Mouse (Mus musculus) stomach, postnatal 0 days (tissue): ENCODE data around the gene Eif4g1. TPM values are rescaled to one million over a fixed set of nuclear protein-coding genes. Genes with fewer than 3 reads are reported as not detected.

Experiments used
- ATAC-seq: fragments of 200-750 bp; cut with Nextera tagmentation; 2 replicates; pipeline ENCODE4 v1.8.0; 2017; ENCODE audit not compliant: low FRiP score, low TSS enrichment
- DNase-seq: peaks from one replicate; pipeline ENCODE4 v3.0.0-alpha.2; 2016; ENCODE audit warnings: low spot score
- H3K27ac ChIP-seq: fragments of 300-500 bp; sonication (generic); replicated peaks from 2 replicates; pipeline ENCODE4 v1.5.1; 2014; ENCODE audit warnings: mild to moderate bottlenecking, control low read depth
- H3K27me3 ChIP-seq: fragments of 300-500 bp; sonication (generic); 2 replicates; pipeline ENCODE4 v1.6.1; 2014; ENCODE audit warnings: low read length; ENCODE audit not compliant: control insufficient read depth, insufficient read depth
- H3K36me3 ChIP-seq: fragments of 300-500 bp; sonication (generic); 2 replicates; pipeline ENCODE4 v1.6.1; 2014; ENCODE audit warnings: low read length, mixed read lengths; ENCODE audit not compliant: control insufficient read depth, insufficient read depth
- H3K4me1 ChIP-seq: fragments of 300-500 bp; sonication (generic); replicated peaks from 2 replicates; pipeline ENCODE4 v1.6.1; 2014; ENCODE audit warnings: antibody characterized with exemption; ENCODE audit not compliant: control insufficient read depth, insufficient read depth
- H3K4me2 ChIP-seq: fragments of 300-500 bp; sonication (generic); replicated peaks from 2 replicates; pipeline ENCODE4 v1.6.1; 2014; ENCODE audit warnings: low read depth, mild to moderate bottlenecking, control low read depth, moderate library complexity
- H3K4me3 ChIP-seq: fragments of 300-500 bp; sonication (generic); 2 replicates; pipeline ENCODE4 v1.5.1; 2014; ENCODE audit warnings: low read depth, low read length, control low read depth
- H3K9ac ChIP-seq: fragments of 300-500 bp; sonication (generic); 2 replicates; pipeline ENCODE4 v1.6.1; 2014; ENCODE audit warnings: mild to moderate bottlenecking, low read length, control low read depth, mixed read lengths
- H3K9me3 ChIP-seq: fragments of 300-500 bp; sonication (generic); 2 replicates; pipeline ENCODE4 v1.6.1; 2016; ENCODE audit warnings: low read length; ENCODE audit not compliant: control insufficient read depth
- CTCF ChIP-seq: IDR thresholded peaks from 2 replicates; pipeline ENCODE4 v1.5.1; 2016; ENCODE audit warnings: antibody characterized with exemption, low read depth, mild to moderate bottlenecking, moderate library complexity
- EP300 ChIP-seq: optimal IDR thresholded peaks from 2 replicates; pipeline ENCODE3; 2016; ENCODE audit warnings: antibody characterized with exemption
- WGBS: fragments of 180-500 bp; shearing (Covaris S2); extraction: QIAGEN DNeasy Blood & Tissue Kit; methylation state at CpG from one replicate; pipeline ENCODE4 v1.1.7; 2014; 5-methylcytosine and 5-hydroxymethylcytosine counted together
- polyA plus RNA-seq: library from polyadenylated mRNA; unstranded; fragments of >200 nt; fragmentation: Nextera tagmentation; extraction: Ambion mirVana; gene quantifications from 2 replicates; pipeline ENCODE4 v1.2.1, GENCODE M21; 2015

Eif4g1 gene
- polyA plus RNA-seq, 1 experiment from 2014 or later = 86.1 TPM

GRCm38 (mm10) chr16:20733731-20734730 is 65.9 kb downstream of the Eif4g1 start, which contains the start of gene Thpo:
Gene Thpo, minus strand, starts transcription at chr16:20734511.
- Histone ChIP-seq H3K4me3 (peak within 1 kb of the TSS; percentile 62), H3K4me1 (no peaks in the 10 kb centered on the region), H3K27me3 (no peaks in the 10 kb centered on the region), H3K9ac (peak within 1 kb of the TSS; percentile 74), H3K27ac (no peak within 1 kb of the TSS), H3K9me3 (no peaks in the 10 kb centered on the region), H3K36me3 (no peaks in the 10 kb centered on the region), H3K4me2 (peak within 1 kb of the TSS; percentile 98)
- WGBS = 18% methylated on average over 45 of the region's 45 CpGs
- DNase-seq (no peak), ATAC-seq (no peak)
- TF ChIP-seq CTCF (peak; percentile 28), EP300 (no peak)

- H3K27me3 ChIP-seq = no peaks in the 10 kb centered on the region
- H3K9me3 ChIP-seq = no peaks in the 10 kb centered on the region
- no peak overlapping the region for H3K9ac ChIP-seq
- H3K36me3 ChIP-seq = no peaks in the 10 kb centered on the region
- no peaks in the 10 kb centered on the region for H3K4me1 ChIP-seq
- no peak for DNase-seq
- TF ChIP-seq CTCF (no peak), EP300 (no peak)
- no peak overlapping the region for H3K4me3 ChIP-seq
- H3K27ac ChIP-seq = no peak overlapping the region
- ATAC-seq = no peak
- no peak overlapping the region for H3K4me2 ChIP-seq
- WGBS = 75% methylated on average over 4 of the region's 5 CpGs
Observed at GRCm38 (mm10) chr16:20735651-20736050, 67.5 kb downstream of the Eif4g1 start.

- DNase-seq (no peak), ATAC-seq (no peak)
- no peaks in the 10 kb centered on the region for H3K27me3 ChIP-seq
- H3K9ac ChIP-seq = no peak overlapping the region
- 92% methylated on average over 7 of the region's 7 CpGs for WGBS
- H3K27ac ChIP-seq = no peak overlapping the region
- TF ChIP-seq CTCF = no peak
- H3K4me2 ChIP-seq = no peak overlapping the region
- no peaks in the 10 kb centered on the region for H3K4me1 ChIP-seq
- H3K4me3 ChIP-seq = no peak overlapping the region
- H3K9me3 ChIP-seq = no peaks in the 10 kb centered on the region
- H3K36me3 ChIP-seq = no peaks in the 10 kb centered on the region
Observed at GRCm38 (mm10) chr16:20736168-20736567, 68.1 kb downstream of the Eif4g1 start.

GRCm38 (mm10) chr16:20736823-20737222 is 68.7 kb downstream of the Eif4g1 start:
- 87% methylated on average over 5 of the region's 5 CpGs for WGBS
- H3K9me3 ChIP-seq = no peaks in the 10 kb centered on the region
- no peaks in the 10 kb centered on the region for H3K36me3 ChIP-seq
- no peak overlapping the region for H3K27ac ChIP-seq
- DNase-seq (no peak), ATAC-seq (no peak)
- H3K4me3 ChIP-seq = no peak overlapping the region
- TF ChIP-seq EP300 = no peak
- TF ChIP-seq CTCF = no peak
- no peak overlapping the region for H3K9ac ChIP-seq
- H3K27me3 ChIP-seq = no peaks in the 10 kb centered on the region
- no peak overlapping the region for H3K4me2 ChIP-seq
- H3K4me1 ChIP-seq = no peaks in the 10 kb centered on the region

GRCm38 (mm10) chr16:20739845-20740244 is 71.7 kb downstream of the Eif4g1 start:
- Histone ChIP-seq H3K9me3 (no peaks in the 10 kb centered on the region), H3K9ac (no peak overlapping the region), H3K27ac (no peak overlapping the region), H3K4me3 (no peak overlapping the region), H3K4me2 (no peak overlapping the region), H3K27me3 (no peaks in the 10 kb centered on the region), H3K36me3 (no peaks in the 10 kb centered on the region), H3K4me1 (no peaks in the 10 kb centered on the region)
- ATAC-seq (no peak), DNase-seq (no peak)
- 90% methylated on average over 9 of the region's 9 CpGs for WGBS
- TF ChIP-seq EP300 = no peak
- no peak for TF ChIP-seq CTCF

Other genes with a start within 250 kb of the Eif4g1 start
- gene Abcc5, start 241.9 kb upstream of the Eif4g1 start, polyA plus RNA-seq = 15.9 and 19.3 TPM in 2 replicates
- gene Eif2b5, start 169.5 kb upstream of the Eif4g1 start, polyA plus RNA-seq = 58.2 and 58.7 TPM in 2 replicates
- 8.7 and 10.0 TPM in 2 replicates for gene Dvl3, start 151.3 kb upstream of the Eif4g1 start, polyA plus RNA-seq
- 332 and 349 TPM in 2 replicates for gene Ap2m1, start 132.8 kb upstream of the Eif4g1 start, polyA plus RNA-seq
- gene Abcf3, start 119.7 kb upstream of the Eif4g1 start, polyA plus RNA-seq = 31.0 and 33.0 TPM in 2 replicates
- 1.3 and 2.1 TPM in 2 replicates for gene Vwa5b2, start 78.8 kb upstream of the Eif4g1 start, polyA plus RNA-seq
- gene Eef1akmt4, start 56.7 kb upstream of the Eif4g1 start, polyA plus RNA-seq = 19.2 and 21.4 TPM in 2 replicates
- not detected in 2 replicates for gene Gm49333, start 56.7 kb upstream of the Eif4g1 start, polyA plus RNA-seq
- gene Alg3, start 56.6 kb upstream of the Eif4g1 start, polyA plus RNA-seq = 24.5 and 25.8 TPM in 2 replicates
- 0.74 and 1.2 TPM in 2 replicates for gene Camk2n2, start 47.0 kb upstream of the Eif4g1 start, polyA plus RNA-seq
- 0.61 and 0.89 TPM in 2 replicates for gene Ece2, start 38.5 kb upstream of the Eif4g1 start, polyA plus RNA-seq
- gene Psmd2, start 16.7 kb upstream of the Eif4g1 start, polyA plus RNA-seq = 172 and 177 TPM in 2 replicates
- gene Fam131a, start 24.9 kb downstream of the Eif4g1 start, polyA plus RNA-seq = 6.7 and 7.0 TPM in 2 replicates
- 59.5 and 60.4 TPM in 2 replicates for gene Polr2h, start 49.4 kb downstream of the Eif4g1 start, polyA plus RNA-seq
- 8.4 and 10.7 TPM in 2 replicates for gene Clcn2, start 49.4 kb downstream of the Eif4g1 start, polyA plus RNA-seq
- 2.9 and 3.9 TPM in 2 replicates for gene Chrd, start 64.8 kb downstream of the Eif4g1 start, polyA plus RNA-seq
- gene Thpo, start 66.2 kb downstream of the Eif4g1 start, polyA plus RNA-seq = 0.40 and 0.42 TPM in 2 replicates